Mouse (Mus musculus) T-helper 17 cell (primary cell): ENCODE data around the gene E130309D02Rik.

Experiments
- in situ Hi-C, 2 experiments: fragments of 300-600 bp; cut with MboI, MseI; formaldehyde crosslinking; loops; 1 replicate in 1 of 2; 2 replicates in 1 of 2; pipeline ENCODE4 v1.15.1; 2025; ENCODE audit warnings: high pct_unique_total_duplicates in 2 of 2

The E130309D02Rik gene

GRCm38 (mm10) chr5:143314183-143314729 is 904 bp downstream of the E130309D02Rik start:
- in situ Hi-C loops = no loop called here

- in situ Hi-C loops = no loop called here
Measured at GRCm38 (mm10) chr5:143311886-143312285, 3.3 kb downstream of the E130309D02Rik start.

- in situ Hi-C loops = no loop called here
Measured at GRCm38 (mm10) chr5:143309916-143310315, 5.2 kb downstream of the E130309D02Rik start.

GRCm38 (mm10) chr5:143308825-143309224 is 6.3 kb downstream of the E130309D02Rik start:
- in situ Hi-C loops = no loop called here

GRCm38 (mm10) chr5:143304251-143304650 is 10.9 kb downstream of the E130309D02Rik start:
- in situ Hi-C loops = no loop called here

- in situ Hi-C loops = no loop called here
Measured at GRCm38 (mm10) chr5:143301296-143301695, 13.9 kb downstream of the E130309D02Rik start.

- in situ Hi-C loops = loop anchor here in 1 of 2 experiments (5.0 kb wide), 1 partner anchor 117 kb away; the partner anchor contains the start of genes Rbak and Spdye4b
Measured at GRCm38 (mm10) chr5:143299686-143300085, 15.5 kb downstream of the E130309D02Rik start.

GRCm38 (mm10) chr5:143298391-143298790 is 16.8 kb downstream of the E130309D02Rik start:
- in situ Hi-C loops = loop anchor here in 1 of 2 experiments (5.0 kb wide), 1 partner anchor 116 kb away; the partner anchor contains the start of genes Rbak and Spdye4b

- in situ Hi-C loops = loop anchor here in 1 of 2 experiments (5.0 kb wide), 1 partner anchor 116 kb away; the partner anchor contains the start of genes Rbak and Spdye4b
Measured at GRCm38 (mm10) chr5:143297986-143298385, 17.2 kb downstream of the E130309D02Rik start.

- in situ Hi-C loops = loop anchor here in 1 of 2 experiments (5.0 kb wide), 1 partner anchor 113 kb away; the partner anchor contains the start of genes Rbak and Spdye4b
Measured at GRCm38 (mm10) chr5:143295330-143295729, 19.8 kb downstream of the E130309D02Rik start.

- in situ Hi-C loops = loop anchor here in 1 of 2 experiments (5.0 kb wide), 1 partner anchor 113 kb away; the partner anchor contains the start of genes Rbak and Spdye4b
Measured at GRCm38 (mm10) chr5:143294862-143295261, 20.3 kb downstream of the E130309D02Rik start.

- in situ Hi-C loops = no loop called here
Measured at GRCm38 (mm10) chr5:143293404-143293803, 21.8 kb downstream of the E130309D02Rik start, which contains the start of gene Zfp853. Zfp853 (minus strand) TSS chr5:143293623.

GRCm38 (mm10) chr5:143292879-143293278 is 22.3 kb downstream of the E130309D02Rik start:
- in situ Hi-C loops = no loop called here

GRCm38 (mm10) chr5:143289299-143289698 is 25.9 kb downstream of the E130309D02Rik start:
- in situ Hi-C loops = loop anchor here in 1 of 2 experiments (10.0 kb wide), 1 partner anchor 344 kb away; no protein-coding TSS in a partner anchor

GRCm38 (mm10) chr5:143288378-143288911 is 26.7 kb downstream of the E130309D02Rik start:
- in situ Hi-C loops = loop anchor here in 1 of 2 experiments (10.0 kb wide), 1 partner anchor 344 kb away; no protein-coding TSS in a partner anchor

GRCm38 (mm10) chr5:143287774-143288328 is 27.3 kb downstream of the E130309D02Rik start:
- in situ Hi-C loops = loop anchor here in 1 of 2 experiments (10.0 kb wide), 1 partner anchor 343 kb away; no protein-coding TSS in a partner anchor

GRCm38 (mm10) chr5:143284762-143285161 is 30.4 kb downstream of the E130309D02Rik start:
- in situ Hi-C loops = loop anchor here in 1 of 2 experiments (10.0 kb wide), 1 partner anchor 340 kb away; no protein-coding TSS in a partner anchor

GRCm38 (mm10) chr5:143279247-143279646 is 35.9 kb downstream of the E130309D02Rik start:
- in situ Hi-C loops = no loop called here

GRCm38 (mm10) chr5:143275761-143276160 is 39.4 kb downstream of the E130309D02Rik start:
- in situ Hi-C loops = no loop called here

GRCm38 (mm10) chr5:143272540-143273330 is 42.4 kb downstream of the E130309D02Rik start:
- in situ Hi-C loops = no loop called here

- in situ Hi-C loops = no loop called here
Measured at GRCm38 (mm10) chr5:143272108-143272507, 43.1 kb downstream of the E130309D02Rik start.
